Mouse (Mus musculus) stomach, postnatal 0 days (tissue): Measurements from ENCODE around the gene Dnase1l2.

Experiments
- CTCF ChIP-seq: IDR thresholded peaks from 2 replicates; pipeline ENCODE4 v1.5.1; 2016; ENCODE audit warnings: antibody characterized with exemption, low read depth, mild to moderate bottlenecking, moderate library complexity
- EP300 ChIP-seq: optimal IDR thresholded peaks from 2 replicates; pipeline ENCODE3; 2016; ENCODE audit warnings: antibody characterized with exemption

- TF ChIP-seq CTCF, result no peak
- no peak for TF ChIP-seq EP300
Observed at GRCm38 (mm10) chr17:24469336-24469909, 26.5 kb upstream of the Dnase1l2 start.
